Mouse (Mus musculus) erythroblast, embryonic 14.5 days (primary cell): ENCODE data around the gene Tubb4b. TPM values are rescaled to one million over a fixed set of nuclear protein-coding genes. Genes with fewer than 3 reads are reported as not detected.
A peak's percentile ranks its signal among the peaks of the same experiment; 100 is the strongest.

Experiments used
- H3K27me3 ChIP-seq: 2 replicates; pipeline ENCODE4 v1.6.1; 2012; ENCODE audit warnings: inconsistent platforms; ENCODE audit not compliant: control insufficient read depth
- H3K36me3 ChIP-seq: 2 replicates; pipeline ENCODE4 v1.6.1; 2012; ENCODE audit warnings: mild to moderate bottlenecking, inconsistent platforms; ENCODE audit not compliant: control insufficient read depth
- H3K4me1 ChIP-seq: 2 replicates; pipeline ENCODE4 v1.6.1; 2012; ENCODE audit warnings: inconsistent platforms; ENCODE audit not compliant: control insufficient read depth
- H3K4me3 ChIP-seq: replicated peaks from 2 replicates; pipeline ENCODE3; 2012; ENCODE audit warnings: moderate library complexity, mild to moderate bottlenecking, inconsistent platforms
- H3K9me3 ChIP-seq: 2 replicates; pipeline ENCODE4 v1.6.1; 2012; ENCODE audit warnings: low read length, inconsistent platforms, mixed read lengths; ENCODE audit not compliant: control insufficient read depth
- GATA1 ChIP-seq: IDR thresholded peaks from 2 replicates; pipeline ENCODE4 v1.6.1; 2012; ENCODE audit warnings: low read length, inconsistent platforms, mixed read lengths
- TAL1 ChIP-seq: IDR thresholded peaks from 3 replicates; pipeline ENCODE4 v1.6.1; 2012; ENCODE audit warnings: low read length, inconsistent platforms, mixed read lengths
- polyA plus RNA-seq: library from polyadenylated mRNA; stranded (reverse); fragments of >175 nt; gene quantifications from 2 replicates; pipeline ENCODE4 v1.2.3, GENCODE M21; 2012

Gene Tubb4b
- polyA plus RNA-seq, 1 experiment = 134 TPM

GRCm38 (mm10) chr2:25228431-25228889 is 4.0 kb upstream of the Tubb4b start:
- Histone ChIP-seq H3K27me3 (peaks cover 7% of the 10 kb centered on the region), H3K4me1 (peaks cover 34% of the 10 kb centered on the region), H3K36me3 (peaks cover 9% of the 10 kb centered on the region), H3K9me3 (no peaks in the 10 kb centered on the region), H3K4me3 (peak overlapping the region; percentile 46)
- no peak for TF ChIP-seq TAL1

GRCm38 (mm10) chr2:25227406-25227805 is 2.9 kb upstream of the Tubb4b start:
- TF ChIP-seq GATA1 = no peak
- no peak for TF ChIP-seq TAL1

GRCm38 (mm10) chr2:25226864-25227263 is 2.4 kb upstream of the Tubb4b start:
- peaks cover 25% of the 10 kb centered on the region for H3K36me3 ChIP-seq
- TF ChIP-seq TAL1 = no peak
- no peaks in the 10 kb centered on the region for H3K9me3 ChIP-seq
- H3K27me3 ChIP-seq = peaks cover 7% of the 10 kb centered on the region
- H3K4me3 ChIP-seq = no peak overlapping the region
- peaks cover 46% of the 10 kb centered on the region for H3K4me1 ChIP-seq

More at GRCm38 (mm10) chr2:25227406-25227805, 2.9 kb upstream of the Tubb4b start:
- Histone ChIP-seq H3K27me3 (peaks cover 7% of the 10 kb centered on the region), H3K4me1 (peaks cover 41% of the 10 kb centered on the region), H3K4me3 (no peak overlapping the region), H3K9me3 (no peaks in the 10 kb centered on the region), H3K36me3 (peaks cover 19% of the 10 kb centered on the region)

- H3K4me1 ChIP-seq = peaks cover 56% of the 10 kb centered on the region
- TF ChIP-seq GATA1 (no peak), TAL1 (no peak)
- peaks cover 34% of the 10 kb centered on the region for H3K36me3 ChIP-seq
- H3K9me3 ChIP-seq = no peaks in the 10 kb centered on the region
- H3K27me3 ChIP-seq = peaks cover 2% of the 10 kb centered on the region
- H3K4me3 ChIP-seq = peak overlapping the region; percentile 66
These were observed 1.4 kb upstream of the Tubb4b start for GRCm38 (mm10) chr2:25225811-25226379.

- TF ChIP-seq GATA1 (no peak), TAL1 (no peak)
- H3K9me3 ChIP-seq = no peaks in the 10 kb centered on the region
- H3K4me3 ChIP-seq = peak overlapping the region; percentile 66
- H3K4me1 ChIP-seq = peaks cover 60% of the 10 kb centered on the region
- peaks cover 38% of the 10 kb centered on the region for H3K36me3 ChIP-seq
- H3K27me3 ChIP-seq = no peaks in the 10 kb centered on the region
These were observed 557 bp upstream of the Tubb4b start for GRCm38 (mm10) chr2:25224766-25225752.

- H3K27me3 ChIP-seq = no peaks in the 10 kb centered on the region
- H3K9me3 ChIP-seq = no peaks in the 10 kb centered on the region
- TF ChIP-seq GATA1 = peak; percentile 64
- peak; percentile 55; the same call in 2 of the 3 replicates for TF ChIP-seq TAL1
- peak overlapping the region; percentile 66 for H3K4me3 ChIP-seq
- H3K4me1 ChIP-seq = peaks cover 55% of the 10 kb centered on the region
- peaks cover 38% of the 10 kb centered on the region for H3K36me3 ChIP-seq
These were observed 616 bp downstream of the Tubb4b start for GRCm38 (mm10) chr2:25223681-25224491.

- Histone ChIP-seq H3K27me3 (no peaks in the 10 kb centered on the region; the same call in 1 of the 2 replicates), H3K36me3 (peaks cover 38% of the 10 kb centered on the region), H3K9me3 (no peaks in the 10 kb centered on the region), H3K4me3 (peak overlapping the region; percentile 21), H3K4me1 (peaks cover 36% of the 10 kb centered on the region)
- TF ChIP-seq GATA1 (no peak), TAL1 (no peak)
These were observed 3.1 kb downstream of the Tubb4b start for GRCm38 (mm10) chr2:25221331-25221772.

- no peak for TF ChIP-seq GATA1
- no peak for TF ChIP-seq TAL1
- Histone ChIP-seq H3K4me1 (peaks cover 29% of the 10 kb centered on the region), H3K9me3 (no peaks in the 10 kb centered on the region), H3K4me3 (no peak within 1 kb of the TSS), H3K36me3 (peaks cover 29% of the 10 kb centered on the region), H3K27me3 (peaks cover 1% of the 10 kb centered on the region)
These were observed 6.1 kb downstream of the Tubb4b start, which contains the start of gene Fam166a for GRCm38 (mm10) chr2:25218445-25218844. Gene Fam166a, plus strand, starts transcription at chr2:25218745.

GRCm38 (mm10) chr2:25217666-25218065 is 6.8 kb downstream of the Tubb4b start:
- Histone ChIP-seq H3K9me3 (no peaks in the 10 kb centered on the region), H3K4me3 (no peak overlapping the region), H3K4me1 (peaks cover 23% of the 10 kb centered on the region), H3K27me3 (peaks cover 5% of the 10 kb centered on the region), H3K36me3 (peaks cover 22% of the 10 kb centered on the region)
- TF ChIP-seq TAL1 = no peak
- TF ChIP-seq GATA1 = no peak
